In genomic region chr6:36830371-36830925, GRCm38 (mm10) we compare ENCODE assay signal across 22 mouse cellular contexts. TPM values are rescaled to one million over a fixed set of nuclear protein-coding genes. Genes with fewer than 3 reads are reported as not detected.
A peak's percentile ranks its signal among the peaks of the same experiment; 100 is the strongest.
DNase-seq lines count a peak whose midpoint lies in the region; ATAC-seq and TF ChIP-seq lines count a peak whose summit lies in the region.
"Had no signal": no experiment of that assay in that cellular context is flagged by ENCODE, and none has a peak within 500 bp of the region (broad histone marks: within the 10 kb centered on the region; RNA-seq: fewer than 3 reads in every experiment).

No protein-coding gene starts in this region.

- H3K36me3 ChIP-seq in limb, embryonic 14.5 days (ENCODE audit: control insufficient read depth, insufficient read depth, low read length) = no peaks in the 10 kb centered on the region
- no peaks in the 10 kb centered on the region for H3K36me3 ChIP-seq in limb, embryonic 10.5 days
- no peaks in the 10 kb centered on the region for H3K36me3 ChIP-seq in myocyte (ENCODE audit: control insufficient read depth, insufficient read depth)
- H3K36me3 ChIP-seq: heart, embryonic 13.5 days; hindbrain, embryonic 12.5 days had no signal

- ATAC-seq in limb, embryonic 14.5 days (ENCODE audit: low FRiP score, low read depth) = no peak
- ATAC-seq: activated CD4-positive, CD25-positive, alpha-beta regulatory T cell, adult 4 months; forebrain, embryonic 14.5 days; hindbrain, embryonic 16.5 days; inflammation-experienced regulatory T-cells, adult 6 months; Patski had no signal

- TF ChIP-seq POLR2A in limb, embryonic 14.5 days (IDR thresholded peaks at IDR 0.05; ENCODE audit: borderline replicate concordance, extremely low read depth, insufficient read depth, insufficient read length) = no peak
- TF ChIP-seq POLR2A in myocyte (IDR thresholded peaks at IDR 0.05; ENCODE audit: insufficient read length, low read depth) = no peak

- no peaks in the 10 kb centered on the region for H3K27me3 ChIP-seq in limb, embryonic 14.5 days (ENCODE audit: control insufficient read depth, insufficient read depth, low read length)
- no peaks in the 10 kb centered on the region for H3K27me3 ChIP-seq in limb, embryonic 10.5 days (ENCODE audit: low read depth, poor library complexity, severe bottlenecking)
- no peaks in the 10 kb centered on the region for H3K27me3 ChIP-seq in myocyte (ENCODE audit: control insufficient read depth, insufficient read depth, insufficient read length)
- H3K27me3 ChIP-seq: heart, embryonic 13.5 days; hindbrain, embryonic 12.5 days; Patski had no signal

- DNase-seq in limb, embryonic 14.5 days (ENCODE audit: low spot score) = peak; percentile 41
- no peak for DNase-seq in limb, embryonic 10.5 days (ENCODE audit: low spot score)
- peak; percentile 90 for DNase-seq in 3T3-L1 (ENCODE audit: low read depth, low spot score)
- peak; percentile 43 for DNase-seq in Muller cell, postnatal 12 days (ENCODE audit: inconsistent ontology term)
- no peak for DNase-seq in left cerebral cortex, postnatal 25 days (ENCODE audit: low spot score in 2 of 2)
- DNase-seq in cerebellum, postnatal 25 days = no peak
- DNase-seq: adrenal gland, postnatal 14 days; cerebellum, adult 11-12 months; cerebellum, adult 9-10 months; cerebellum, postnatal 36 days; gastrocnemius, adult 2 months; gastrocnemius, postnatal 25 days; heart, postnatal 4 days had no signal

- no peak overlapping the region for H3ac ChIP-seq in myocyte (ENCODE audit: control insufficient read depth, insufficient read length)

- H3K27ac ChIP-seq in limb, embryonic 14.5 days (replicated peaks; ENCODE audit: low read depth, low read length) = no peak overlapping the region
- no peak overlapping the region for H3K27ac ChIP-seq in limb, embryonic 10.5 days
- H3K27ac ChIP-seq: gastrocnemius, adult 2 months; heart, embryonic 13.5 days; hindbrain, embryonic 12.5 days had no signal

- no peak overlapping the region for H3K9ac ChIP-seq in limb, embryonic 14.5 days (ENCODE audit: low read depth, low read length, severe bottlenecking)
- H3K9ac ChIP-seq: heart, embryonic 13.5 days; hindbrain, embryonic 12.5 days had no signal

- WGBS in limb, embryonic 14.5 days = 79% methylated on average over 9 of the region's 9 CpGs
- WGBS in limb, embryonic 10.5 days = 91% methylated on average over 9 of the region's 9 CpGs

- intact Hi-C loops in left cerebral cortex, postnatal 25 days (cut with DNase I) = no loop called here

- no peak overlapping the region for H3K4me2 ChIP-seq in limb, embryonic 14.5 days (replicated peaks; ENCODE audit: low read depth, low read length, severe bottlenecking)
- H3K4me2 ChIP-seq in myocyte (ENCODE audit: low read depth) = peak overlapping the region; percentile 28
- H3K4me2 ChIP-seq: heart, embryonic 13.5 days; hindbrain, embryonic 12.5 days had no signal

- H3K4me1 ChIP-seq in limb, embryonic 14.5 days (ENCODE audit: control insufficient read depth, insufficient read depth, low read length) = 0 out of 2 replicates have a peak, but pooled peaks cover 4% of the 10 kb centered on the region
- H3K4me1 ChIP-seq in limb, embryonic 10.5 days = peaks cover 8% of the 10 kb centered on the region
- H3K4me1 ChIP-seq: hindbrain, embryonic 12.5 days had no signal

- no peak overlapping the region for H3K4me3 ChIP-seq in limb, embryonic 14.5 days (replicated peaks; ENCODE audit: low read length)
- no peak overlapping the region for H3K4me3 ChIP-seq in limb, embryonic 10.5 days
- no peak overlapping the region for H3K4me3 ChIP-seq in myocyte
- H3K4me3 ChIP-seq: gastrocnemius, adult 2 months; heart, embryonic 13.5 days; hindbrain, embryonic 12.5 days had no signal

- no peaks in the 10 kb centered on the region for H3K9me3 ChIP-seq in limb, embryonic 14.5 days (ENCODE audit: control insufficient read depth, low read length)
- no peaks in the 10 kb centered on the region for H3K9me3 ChIP-seq in limb, embryonic 10.5 days (replicated peaks)
- H3K9me3 ChIP-seq: heart, embryonic 13.5 days; hindbrain, embryonic 12.5 days had no signal

- H3K79me2 ChIP-seq in myocyte (ENCODE audit: control insufficient read depth, insufficient read depth) = no peaks in the 10 kb centered on the region

TF ChIP-seq in myocyte, 11 proteins besides CTCF, POLR2A, EP300 and RAD21:
- no peak for TF ChIP-seq MYOD1 (IDR thresholded peaks at IDR 0.05; ENCODE audit: control insufficient read depth in 1 of 3, insufficient read length in 2 of 3, low read depth in 2 of 3)
- no peak for TF ChIP-seq TCF12 (IDR thresholded peaks at IDR 0.05; ENCODE audit: insufficient read depth, poor library complexity, severe bottlenecking)
- no peak for TF ChIP-seq TCF3 (IDR thresholded peaks at IDR 0.05; ENCODE audit: insufficient read length, low read depth)
- no peak for TF ChIP-seq SRF (IDR thresholded peaks at IDR 0.05; ENCODE audit: control insufficient read depth, insufficient read length, low read depth)
- TF ChIP-seq E2F4 (IDR thresholded peaks at IDR 0.05; ENCODE audit: insufficient read depth) = no peak
- TF ChIP-seq MAX (IDR thresholded peaks at IDR 0.05; ENCODE audit: low read depth) = no peak
- no peak for TF ChIP-seq MYOG (IDR thresholded peaks at IDR 0.05; ENCODE audit: control insufficient read depth in 1 of 3, insufficient read depth in 1 of 3, insufficient read length in 2 of 3, low read depth in 2 of 3)
- TF ChIP-seq USF1 (IDR thresholded peaks at IDR 0.05; ENCODE audit: low read depth) = no peak
- no peak for TF ChIP-seq REST (IDR thresholded peaks at IDR 0.05; ENCODE audit: insufficient read depth, insufficient read length)

RNA-seq across cellular contexts. Expression of gene Ptn, which starts 20.4 kb away (rescaled TPM):
- 321 and 513 TPM in 2 replicates for polyA plus RNA-seq in limb, embryonic 14.5 days (2012; rRNA removed)
- polyA plus RNA-seq in limb, embryonic 14.5 days (2014; fragmentation: Nextera tagmentation; extraction: Ambion mirVana) = 595 and 613 TPM in 2 replicates
- polyA plus RNA-seq in limb, embryonic 10.5 days (2016; fragmentation: Nextera tagmentation; extraction: Ambion mirVana) = 587 and 597 TPM in 2 replicates
- 3.1 TPM for polyA plus RNA-seq in myocyte (2012; fragmentation: generic; extraction: Trizol)
- total RNA-seq in left cerebral cortex, postnatal 25 days (2021) = 100 to 1,000 TPM; 440 to 472 TPM
- total RNA-seq: granulocyte monocyte progenitor cell, adult 5-6 weeks had no signal
- polyA plus RNA-seq: activated CD4-positive, CD25-positive, alpha-beta regulatory T cell, adult 4 months; Patski had no signal

Comparison
In these comparisons a context has a peak if more than half of its experiments do, and no peak if none do; other contexts are left out.
1. DNase-seq: peak in limb, embryonic 14.5 days (single experiment), 3T3-L1 (single experiment) and Muller cell, postnatal 12 days (single experiment); none in limb, embryonic 10.5 days (single experiment), left cerebral cortex, postnatal 25 days (0 of 2) and cerebellum, postnatal 25 days (0 of 2).
2. RNA of gene Ptn, which starts 20.4 kb away (polyA plus RNA-seq): 587 to 597 TPM in limb, embryonic 10.5 days and 321 to 613 TPM in limb, embryonic 14.5 days; 3.1 TPM in myocyte (single experiment); every median in the first group is over 10 times any median in the second.